Mouse (Mus musculus) stomach, postnatal 0 days (tissue): ENCODE results near the gene Cbx2.

ENCODE experiments used
- CTCF ChIP-seq: IDR thresholded peaks from 2 replicates; pipeline ENCODE4 v1.5.1; 2016; ENCODE audit warnings: antibody characterized with exemption, low read depth, mild to moderate bottlenecking, moderate library complexity
- EP300 ChIP-seq: optimal IDR thresholded peaks from 2 replicates; pipeline ENCODE3; 2016; ENCODE audit warnings: antibody characterized with exemption

DNA sequence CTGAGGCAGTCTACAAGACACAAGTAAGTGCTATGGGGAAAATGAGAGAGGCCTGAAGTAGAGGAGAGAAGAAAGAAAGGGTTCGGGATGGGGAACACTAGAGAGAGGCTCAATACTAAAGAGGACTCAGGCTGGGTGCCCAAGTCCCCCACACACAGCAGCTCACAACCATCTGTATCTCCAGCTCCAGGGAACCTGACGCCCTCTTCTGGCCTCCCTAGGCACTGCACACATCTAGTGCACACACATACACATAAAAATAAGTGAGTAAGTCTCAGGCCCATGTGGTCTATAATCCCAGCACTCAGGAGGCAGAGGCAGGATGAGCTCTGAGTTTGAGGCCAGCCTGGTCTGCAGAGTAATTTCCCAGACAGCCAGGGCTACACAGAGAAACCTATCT, 21.9 kb upstream of the Cbx2 start:
- TF ChIP-seq CTCF, result no peak
- TF ChIP-seq EP300, result no peak
